Mouse (Mus musculus): Measurements from ENCODE around the gene Gm42791.

Gene Gm42791

DNA sequence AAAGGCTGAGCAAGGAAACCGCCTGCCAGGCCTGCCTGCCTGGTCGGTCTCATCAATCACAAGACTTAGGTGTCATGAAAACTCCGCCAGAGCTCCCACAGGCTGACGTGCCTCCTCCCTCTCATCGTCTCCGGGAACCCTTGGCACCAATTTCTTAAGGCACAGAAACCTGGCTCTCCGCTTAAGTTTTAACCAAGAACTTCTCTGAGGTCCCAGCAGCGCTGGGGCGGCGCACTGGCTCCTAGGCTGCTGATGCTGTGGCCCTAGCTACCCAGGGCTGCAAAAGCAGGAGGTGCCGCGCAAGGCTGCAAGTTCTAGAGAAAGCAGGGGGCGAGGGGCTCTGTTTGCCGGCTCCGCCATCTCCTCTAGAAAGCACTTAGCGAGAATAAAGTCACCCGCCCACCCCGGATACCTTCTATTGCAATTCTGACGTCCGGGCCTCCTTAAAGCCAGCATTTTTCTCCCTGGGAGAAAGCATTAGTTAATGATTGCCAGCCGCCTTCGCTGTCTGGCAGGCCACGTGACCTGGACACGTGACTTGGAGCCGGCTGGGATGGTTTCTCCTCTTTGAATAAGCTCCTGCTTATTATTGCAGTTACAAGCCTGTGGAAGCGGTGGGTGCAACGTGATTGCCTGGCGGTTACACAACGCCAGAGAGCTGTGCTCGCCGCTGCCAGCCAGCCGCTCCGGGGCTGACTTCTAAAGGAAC lies at the start of gene Gm42791:
TSS of gene Gm42791 (minus strand) at position 442 of the 709 bp plus-strand sequence.
- no peak for DNase-seq (ENCODE audit: low read depth)

DNA sequence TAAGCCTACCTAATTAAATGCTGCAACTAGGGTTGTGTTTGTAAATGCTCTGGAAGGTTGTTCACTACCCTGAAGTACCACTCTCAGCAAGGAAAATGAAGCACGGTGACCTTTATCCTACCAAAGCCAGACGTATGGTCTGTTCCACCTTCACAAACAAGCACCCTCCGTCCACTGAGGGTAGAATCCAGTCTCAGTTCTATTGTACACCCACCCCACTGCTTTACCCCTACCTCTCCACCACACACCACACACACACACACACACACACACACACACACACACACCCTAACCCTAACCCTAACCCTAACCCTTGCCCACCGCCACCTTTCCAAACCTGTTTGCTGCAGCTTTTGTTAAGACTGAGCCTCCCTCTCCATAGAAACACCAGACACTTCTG lies 49.1 kb upstream of the Gm42791 start:
- DNase-seq (ENCODE audit: low read depth): no peak

DNA sequence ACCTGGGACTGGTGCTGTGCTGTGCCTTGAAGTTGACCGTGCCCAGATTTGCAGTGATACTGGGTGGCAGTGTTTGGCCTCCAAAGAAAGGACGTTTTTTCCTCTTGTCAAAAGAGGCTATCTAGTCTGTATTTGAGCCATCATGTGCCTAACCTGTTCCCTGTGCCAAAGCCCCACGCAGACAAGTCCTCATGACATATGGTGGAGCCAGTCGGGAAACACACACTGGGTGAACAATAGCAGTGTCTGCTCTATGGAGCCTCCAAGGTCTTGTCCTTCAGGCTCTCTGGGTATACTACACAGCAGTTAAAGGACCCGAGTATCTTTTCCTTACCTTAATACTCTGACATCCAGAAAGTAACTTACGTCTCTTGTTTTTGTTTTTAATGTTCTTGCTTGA lies 48.3 kb upstream of the Gm42791 start:
- DNase-seq (ENCODE audit: low read depth): no peak

DNA sequence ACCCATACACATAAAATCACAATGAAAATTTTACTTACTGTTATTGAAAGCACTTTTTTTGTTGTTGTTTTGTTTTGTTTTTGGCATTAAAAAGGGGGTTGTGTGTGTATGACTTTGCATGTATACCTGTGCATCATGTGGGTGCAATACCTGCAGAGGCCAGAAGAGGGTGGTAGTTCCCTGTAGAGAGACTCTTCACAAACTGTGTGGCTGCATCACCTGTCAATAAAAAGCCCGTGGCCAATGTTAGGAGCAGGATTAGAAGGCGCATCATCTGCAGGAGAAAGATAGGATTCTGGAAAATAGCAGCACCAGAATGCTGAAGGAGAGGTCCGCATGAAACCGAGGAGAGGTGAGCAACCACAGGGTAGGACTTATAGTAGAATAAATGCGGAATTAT lies 44.9 kb upstream of the Gm42791 start:
- DNase-seq (ENCODE audit: low read depth): no peak

DNA sequence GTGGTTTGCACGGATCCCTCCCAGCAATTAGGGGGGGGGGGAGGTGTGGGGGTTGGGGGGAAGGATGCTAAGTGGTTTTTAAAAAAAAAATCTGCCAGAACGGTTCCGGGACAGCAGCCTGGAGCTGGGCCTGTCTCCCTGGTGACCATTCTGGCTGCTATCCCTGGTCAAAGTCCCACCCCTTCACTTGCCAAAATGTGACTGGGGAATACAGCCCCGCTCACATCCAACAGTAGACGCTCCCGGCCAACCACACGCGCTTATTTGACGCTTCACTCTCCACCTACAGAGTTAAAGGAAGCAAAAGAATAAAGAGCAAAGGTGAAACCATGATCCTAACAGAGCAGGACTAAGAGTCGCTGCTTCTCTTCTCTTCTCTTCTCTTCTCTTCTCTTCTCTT lies 42.8 kb upstream of the Gm42791 start:
- DNase-seq (ENCODE audit: low read depth): no peak

DNA sequence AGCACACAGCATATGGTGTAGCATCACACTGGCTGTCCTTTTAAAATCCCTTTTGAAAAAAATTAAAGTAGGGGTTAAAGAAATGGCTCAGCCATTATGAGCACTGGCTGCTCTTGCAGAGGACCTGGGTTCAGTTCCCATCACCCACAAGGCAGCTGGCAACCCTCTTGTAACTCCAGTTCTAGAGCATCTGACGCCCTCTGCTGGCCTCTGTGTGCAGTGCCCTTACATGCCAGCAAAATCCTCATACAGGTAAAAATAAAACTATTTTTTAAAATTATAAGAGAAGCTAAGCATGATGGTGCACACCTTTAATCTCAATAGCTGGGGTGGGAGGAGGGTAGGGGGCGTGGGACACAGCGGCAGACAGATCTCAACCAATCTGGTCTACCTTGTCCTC lies 42.0 kb upstream of the Gm42791 start:
- DNase-seq (ENCODE audit: low read depth): no peak

DNA sequence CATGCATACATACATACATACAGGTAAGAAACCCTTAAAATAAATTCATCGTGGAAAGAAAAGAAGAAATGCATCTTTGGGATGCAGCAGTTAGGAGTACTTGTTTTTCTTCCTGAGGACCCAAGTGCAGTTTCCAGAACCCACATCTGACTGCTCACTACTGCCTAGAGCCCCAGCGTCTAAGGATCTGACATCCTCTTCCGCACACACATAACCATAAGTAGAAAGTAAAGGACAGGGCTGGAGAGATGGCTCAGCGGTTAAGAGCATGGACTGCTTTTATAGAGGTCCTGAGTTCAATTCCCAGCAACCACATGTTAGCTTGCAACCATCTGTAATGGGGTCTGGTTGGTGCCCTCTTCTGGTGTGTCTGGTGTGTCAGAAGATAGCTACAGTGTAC lies 37.5 kb upstream of the Gm42791 start:
- no peak for DNase-seq (ENCODE audit: low read depth)

DNA sequence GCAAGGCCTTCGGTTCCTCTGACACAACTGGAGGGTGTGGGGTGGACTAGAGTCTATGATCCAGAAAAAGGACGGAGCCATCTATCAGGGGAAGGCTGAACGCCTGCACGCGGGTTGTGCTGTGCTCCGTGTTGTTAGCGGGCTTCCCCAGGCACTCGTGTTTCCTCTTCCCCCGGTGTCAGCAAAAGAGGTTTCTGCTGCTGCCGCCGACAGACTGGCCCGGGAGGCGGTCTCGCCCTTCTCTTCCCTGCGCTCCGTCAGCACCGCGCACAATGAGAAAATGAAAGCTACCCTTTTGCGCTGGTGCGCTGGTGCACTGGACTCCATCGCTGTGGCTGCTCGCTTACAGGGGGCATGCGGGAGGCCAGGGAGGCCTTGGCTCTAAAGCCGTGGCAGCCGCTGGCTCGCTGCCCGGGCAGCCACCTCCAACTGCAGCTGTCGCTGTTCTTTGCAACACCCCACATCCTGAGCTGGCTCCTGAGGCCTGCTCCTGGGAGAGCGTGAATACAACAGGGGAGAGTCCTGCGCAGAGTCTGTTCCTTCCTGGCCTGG lies 36.3 kb upstream of the Gm42791 start:
- no peak for DNase-seq (ENCODE audit: low read depth)

DNA sequence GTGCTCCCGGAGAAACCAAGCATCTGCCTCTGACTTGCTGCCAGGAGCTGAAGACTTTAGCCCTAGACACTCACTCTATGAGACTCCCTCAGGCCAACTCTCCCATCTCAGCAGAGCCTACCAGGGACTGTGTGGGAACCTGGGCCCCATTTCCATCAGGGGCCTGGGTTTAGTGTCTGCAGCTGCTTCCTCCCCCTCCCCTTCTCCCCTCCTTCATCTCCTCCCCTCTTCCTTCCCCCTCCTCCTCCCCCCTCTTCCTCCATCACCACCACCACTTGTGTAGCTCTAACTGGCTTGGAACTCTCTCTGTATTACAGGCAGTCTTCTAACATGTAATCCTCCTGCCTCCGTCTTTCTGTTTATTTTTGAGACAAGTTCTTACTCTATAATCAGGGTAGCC lies 35.2 kb upstream of the Gm42791 start:
- DNase-seq (ENCODE audit: low read depth): no peak

DNA sequence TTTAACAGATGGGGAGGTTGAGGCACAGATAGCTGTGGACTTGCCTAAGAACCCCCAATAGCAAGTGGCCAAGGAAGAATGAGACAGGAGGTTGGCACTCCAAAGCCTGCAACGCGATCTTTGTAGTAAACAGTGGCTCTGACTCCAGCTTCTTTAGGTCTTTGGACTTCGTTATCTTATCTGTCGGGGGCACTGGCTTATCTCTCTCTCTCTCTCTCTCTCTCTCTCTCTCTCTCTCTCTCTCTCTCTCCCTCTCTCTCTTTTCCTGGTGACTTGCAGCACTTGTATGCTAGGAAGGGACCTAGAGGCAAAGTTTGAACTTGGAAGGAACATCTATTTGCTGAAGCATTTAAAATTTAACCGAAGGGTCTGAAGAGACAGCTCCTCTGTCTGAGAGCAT lies 33.4 kb upstream of the Gm42791 start:
- no peak for DNase-seq (ENCODE audit: low read depth)

DNA sequence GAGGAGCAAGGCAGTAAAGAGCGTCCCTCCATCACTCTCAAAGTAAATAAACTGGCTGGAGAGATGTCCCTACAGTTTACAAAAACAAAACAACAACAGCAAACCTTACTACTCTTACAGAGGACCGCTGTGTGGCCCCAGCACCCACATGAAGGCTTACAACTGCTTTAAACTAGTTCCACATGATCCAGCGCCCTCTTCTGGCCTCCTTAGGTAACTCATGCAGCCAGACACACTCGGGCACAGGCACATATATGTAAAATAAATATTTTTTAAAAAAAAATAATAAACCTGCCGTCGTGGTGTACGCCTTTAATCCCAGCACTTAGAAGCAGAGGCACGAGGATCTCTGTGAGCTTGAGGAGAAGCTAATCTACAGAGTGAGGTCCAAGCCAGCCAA lies 32.4 kb upstream of the Gm42791 start:
- DNase-seq (ENCODE audit: low read depth): no peak

DNA sequence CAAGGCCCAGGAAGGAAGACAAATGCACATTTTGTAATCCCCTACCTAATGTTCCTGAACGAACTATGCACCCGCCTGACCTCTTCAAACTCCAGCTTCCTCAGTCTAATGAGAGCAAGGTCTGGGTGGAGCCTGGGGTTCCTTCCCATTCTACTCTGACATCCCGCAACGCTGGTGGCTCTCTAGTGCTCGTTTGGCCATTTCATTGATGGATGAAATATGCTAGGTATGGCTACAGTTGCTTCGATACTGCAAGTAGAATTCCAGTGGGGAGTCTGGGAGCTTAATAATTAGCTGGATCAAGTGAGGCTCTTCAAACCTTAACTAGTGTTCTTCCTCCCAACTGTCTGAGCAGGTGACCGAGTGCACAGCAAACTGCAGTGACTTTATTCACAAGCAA lies 26.2 kb upstream of the Gm42791 start:
- DNase-seq (ENCODE audit: low read depth): no peak

DNA sequence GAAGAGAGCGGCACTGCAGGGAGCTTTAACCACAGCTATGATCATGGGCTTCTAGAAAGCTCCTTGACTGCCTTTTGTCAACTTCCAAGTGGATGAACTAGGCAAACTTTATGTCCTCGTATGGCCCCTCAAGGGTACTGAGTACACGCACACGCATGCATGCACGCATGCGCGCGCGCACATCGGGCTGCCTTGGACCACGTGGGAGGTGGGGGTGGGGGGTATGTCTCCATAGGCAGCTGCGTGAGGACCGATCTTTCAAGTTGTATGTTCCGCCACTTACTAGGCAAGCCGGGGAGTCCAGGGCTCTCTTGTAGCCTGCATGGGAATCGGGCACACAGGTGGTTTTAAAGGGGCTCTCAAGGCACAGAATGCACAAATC lies 25.7 kb upstream of the Gm42791 start:
- no peak for DNase-seq (ENCODE audit: low read depth)

DNA sequence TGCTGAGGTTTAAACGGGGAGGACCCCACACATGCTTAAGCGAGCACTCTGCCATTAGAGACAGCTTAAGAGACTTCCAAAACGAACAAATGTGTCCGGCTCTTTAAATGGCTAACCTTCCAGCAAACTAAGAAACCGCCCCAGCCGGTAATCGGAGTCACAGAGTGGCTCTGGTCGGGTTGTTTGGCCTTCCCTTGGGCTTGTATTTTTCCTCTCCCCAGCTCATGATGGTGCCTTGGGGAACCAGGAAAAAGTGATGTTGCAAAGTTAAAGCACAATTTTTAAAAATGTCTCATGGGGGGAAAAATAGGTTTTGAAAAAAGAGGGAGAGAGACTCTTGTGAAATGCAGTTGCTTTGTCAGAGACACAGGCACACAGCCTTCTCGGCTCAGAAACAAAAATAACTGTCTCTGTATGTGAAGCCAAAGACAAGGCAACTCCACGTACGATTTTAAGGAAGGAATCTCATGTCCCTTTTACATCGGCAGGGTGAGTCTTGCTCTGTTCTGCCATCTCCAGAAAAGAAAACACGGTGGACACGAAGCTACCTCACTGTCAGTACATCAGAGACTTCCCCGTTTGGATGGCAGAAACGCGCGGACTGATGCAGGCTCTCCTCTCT lies 25.2 kb upstream of the Gm42791 start:
- no peak for DNase-seq (ENCODE audit: low read depth)

DNA sequence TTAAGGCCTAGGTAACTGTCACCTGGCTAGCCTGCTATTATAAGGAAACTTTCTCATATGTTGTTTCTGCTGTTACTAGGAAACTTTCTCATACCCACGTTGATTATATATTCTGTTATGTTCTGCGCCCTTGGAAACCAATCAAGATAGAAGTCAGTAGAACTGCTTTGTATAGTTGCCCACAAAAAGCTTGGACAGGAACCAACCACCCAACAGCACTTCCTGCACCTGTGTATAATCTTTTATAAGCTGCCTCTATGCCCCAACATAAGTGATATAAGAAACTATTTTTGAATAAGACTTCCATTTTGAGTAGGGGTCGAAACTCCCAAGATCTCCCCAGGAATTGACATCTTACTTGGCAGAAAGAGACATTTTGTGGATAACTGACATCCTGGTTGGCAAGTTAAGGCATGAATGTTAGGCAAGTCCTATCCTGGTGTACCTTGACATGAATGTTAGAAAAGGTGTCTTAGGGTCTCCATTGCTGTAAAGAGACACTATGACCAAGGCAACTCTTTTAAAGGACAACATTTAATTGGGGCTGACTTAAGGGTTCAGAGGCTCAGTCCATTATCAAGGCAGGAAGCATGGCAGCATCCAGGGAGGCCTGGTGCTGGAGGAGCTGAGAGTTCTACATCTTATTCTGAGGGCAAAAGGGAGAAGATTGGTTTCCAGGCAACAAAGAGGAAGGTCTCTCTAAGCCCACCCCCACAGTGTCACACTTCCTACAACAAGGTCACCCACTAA lies 22.9 kb upstream of the Gm42791 start:
- no peak for DNase-seq (ENCODE audit: low read depth)

DNA sequence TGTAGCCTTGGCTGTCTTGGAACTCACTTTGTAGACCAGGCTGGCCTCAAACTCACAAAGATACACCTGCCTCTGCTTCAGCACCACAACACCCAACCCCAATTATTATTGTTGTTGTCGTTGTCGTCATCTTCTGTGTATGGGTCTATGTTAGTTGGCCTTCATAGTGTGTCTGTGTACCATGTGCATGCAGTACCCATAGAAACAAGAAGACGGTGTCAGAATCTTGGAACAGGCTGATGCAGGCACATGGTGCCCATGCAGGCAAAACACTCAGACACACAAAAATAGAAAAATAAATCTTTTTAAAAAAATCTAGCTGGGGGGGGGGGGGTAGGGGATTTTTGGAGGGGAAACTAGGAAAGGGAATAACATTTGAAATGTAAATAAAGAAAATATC lies 22.2 kb upstream of the Gm42791 start:
- DNase-seq (ENCODE audit: low read depth): no peak

DNA sequence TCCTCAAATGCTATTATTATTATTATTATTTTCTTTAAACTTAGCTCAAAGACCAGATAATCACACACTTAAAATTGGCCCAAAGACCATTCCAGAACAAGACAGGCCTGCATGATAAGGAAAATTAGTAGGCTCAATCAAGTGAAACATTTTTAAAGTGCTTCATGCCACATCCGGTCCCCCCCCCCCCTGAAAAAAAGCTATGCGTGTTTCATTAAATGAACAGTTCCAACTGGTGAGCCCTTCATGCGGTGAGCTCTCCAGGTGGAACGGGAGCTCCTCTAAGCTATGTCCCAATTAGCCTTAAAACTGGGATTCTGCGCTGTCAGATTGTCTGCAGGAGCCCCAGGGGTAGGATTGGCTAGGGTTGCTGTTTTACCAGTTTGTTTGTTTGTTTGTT lies 21.3 kb upstream of the Gm42791 start:
- DNase-seq (ENCODE audit: low read depth): no peak

DNA sequence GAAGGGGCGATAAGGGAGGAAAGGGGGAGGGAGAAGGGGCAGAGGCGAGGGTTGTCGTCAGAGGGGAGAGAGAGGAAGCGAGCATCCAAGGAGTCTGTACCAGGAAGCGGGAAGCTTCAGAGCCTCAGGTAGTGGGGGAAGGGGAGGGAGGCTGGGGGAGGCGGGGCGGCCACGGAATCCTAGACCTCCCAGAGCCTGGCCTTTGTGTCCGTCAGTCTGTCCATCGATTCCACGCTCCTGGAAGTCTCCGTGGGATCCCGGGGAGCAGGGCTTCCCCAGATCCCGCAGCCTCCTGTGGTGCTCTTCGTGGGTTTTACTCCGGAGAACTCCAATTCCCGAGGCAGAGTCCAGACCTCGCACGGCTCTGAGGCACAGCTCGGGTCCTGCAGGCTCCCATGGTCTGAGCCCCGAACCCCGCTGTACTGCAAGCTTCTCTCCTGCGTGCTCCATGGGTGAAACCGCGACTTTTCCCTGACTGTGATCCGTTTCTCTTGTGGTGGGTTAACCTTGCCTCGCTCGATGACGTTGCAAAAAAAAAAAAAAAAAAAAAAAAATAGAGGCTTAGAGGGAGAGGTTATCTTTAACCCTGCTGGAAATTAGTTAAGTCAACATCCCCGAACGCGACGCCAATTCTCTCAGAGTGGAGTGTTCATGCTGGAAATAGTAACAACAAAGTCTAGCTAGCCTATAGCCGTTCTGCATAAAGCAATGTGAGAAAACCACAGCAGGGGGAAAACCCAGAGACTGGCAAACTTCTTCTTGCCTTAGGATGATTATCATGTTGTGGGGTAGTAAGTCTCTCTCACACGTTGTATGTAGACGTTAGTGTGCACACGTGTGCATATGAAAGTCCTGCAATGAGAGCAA lies 20.6 kb upstream of the Gm42791 start:
- DNase-seq (ENCODE audit: low read depth): no peak

DNA sequence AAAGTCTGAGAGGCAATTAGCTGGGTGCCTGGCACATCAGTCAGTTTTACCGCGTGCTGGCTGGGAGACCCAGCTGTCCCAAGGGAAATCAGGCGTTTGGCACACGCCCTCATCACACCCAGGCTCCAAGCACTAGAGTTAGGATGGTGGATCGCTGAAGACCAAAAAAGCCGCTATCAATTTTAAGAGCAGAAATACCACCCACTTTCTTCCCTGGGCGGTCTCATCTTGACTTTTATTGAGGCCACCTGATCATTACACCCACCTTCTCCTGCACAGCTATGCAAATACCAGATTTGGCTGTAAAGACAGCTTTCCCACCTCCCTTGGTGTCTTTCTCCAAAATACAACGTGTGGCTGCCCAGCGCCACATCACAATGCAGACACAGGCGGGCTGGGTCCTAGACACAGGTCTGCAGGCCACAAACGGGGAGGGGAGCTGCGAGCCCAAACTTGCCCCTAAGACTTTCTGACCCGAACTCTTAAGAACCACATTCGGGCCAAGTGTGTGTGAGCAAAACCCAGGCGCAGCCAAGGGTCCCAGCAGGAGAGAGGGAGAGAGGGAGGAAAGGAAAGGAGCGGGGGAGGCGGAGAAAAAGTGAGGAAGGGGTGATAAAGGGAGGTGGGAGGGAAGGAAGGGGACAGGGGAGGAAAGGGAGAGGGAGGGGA lies 19.8 kb upstream of the Gm42791 start:
- DNase-seq (ENCODE audit: low read depth): no peak

DNA sequence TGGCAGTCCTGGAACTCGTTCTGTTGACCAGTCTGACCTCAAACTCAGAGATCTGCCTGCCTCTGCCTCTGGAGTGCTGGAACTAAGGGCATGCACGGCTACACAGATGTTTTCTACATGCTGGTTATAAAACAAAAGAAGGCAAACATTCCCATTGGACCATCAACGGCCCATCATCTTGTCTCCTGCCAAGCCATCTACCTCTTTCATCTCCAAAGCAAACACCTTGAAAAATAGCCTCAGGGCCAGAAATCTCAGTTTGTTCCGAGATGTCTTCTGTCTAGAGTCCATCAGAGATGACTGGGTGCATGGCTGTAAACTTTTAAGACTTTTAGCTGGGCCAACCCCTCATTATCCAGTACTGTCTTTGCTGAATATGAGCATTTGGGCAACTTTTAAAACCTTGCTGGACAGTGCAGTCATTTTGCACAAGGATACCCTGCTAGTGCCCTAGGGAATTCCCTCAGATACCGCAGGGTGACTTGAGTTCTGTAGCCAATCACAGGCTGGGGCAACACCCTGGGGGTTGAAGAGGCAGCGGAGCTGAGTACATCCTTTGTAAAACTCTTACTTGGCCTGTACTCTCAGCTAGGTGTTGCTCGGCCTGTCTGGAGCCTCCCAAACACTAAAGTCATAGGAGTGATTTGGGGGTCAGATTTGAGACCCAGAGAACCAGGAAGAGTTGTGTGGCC lies 19.0 kb upstream of the Gm42791 start:
- no peak for DNase-seq (ENCODE audit: low read depth)

DNA sequence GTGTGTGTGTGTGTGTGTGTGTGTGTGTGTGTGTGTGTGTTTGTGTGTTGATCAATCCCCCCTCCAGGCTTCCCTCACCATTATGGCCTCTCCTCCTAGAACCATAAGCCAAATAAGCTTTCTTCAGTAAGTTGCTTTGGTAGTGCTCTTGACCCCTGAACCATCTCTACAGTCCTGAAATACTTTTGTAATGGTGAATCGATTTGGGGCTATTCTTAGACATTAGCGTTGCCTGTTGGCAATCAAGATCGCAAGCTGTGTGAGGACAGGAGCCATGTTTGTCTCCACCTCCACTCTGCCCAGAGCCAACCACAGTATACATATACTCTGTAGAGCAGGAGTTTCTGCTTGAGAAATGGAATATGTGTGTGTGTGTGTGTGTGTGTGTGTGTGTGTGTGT lies 14.2 kb upstream of the Gm42791 start:
- DNase-seq (ENCODE audit: low read depth): no peak
